Mouse (Mus musculus): ENCODE measurements around the gene Myo6.

- TF ChIP-seq CTCF (IDR thresholded peaks at IDR 0.05; ENCODE audit: extremely low read depth, insufficient read length, insufficient replicate concordance, low read depth, low read length), result no peak
- TF ChIP-seq POLR2A (IDR thresholded peaks at IDR 0.05; ENCODE audit: low read depth, low read length), result no peak
Measured at GRCm38 (mm10) chr9:80338026-80338425, 173.2 kb downstream of the Myo6 start.
